In the genomic region with DNA sequence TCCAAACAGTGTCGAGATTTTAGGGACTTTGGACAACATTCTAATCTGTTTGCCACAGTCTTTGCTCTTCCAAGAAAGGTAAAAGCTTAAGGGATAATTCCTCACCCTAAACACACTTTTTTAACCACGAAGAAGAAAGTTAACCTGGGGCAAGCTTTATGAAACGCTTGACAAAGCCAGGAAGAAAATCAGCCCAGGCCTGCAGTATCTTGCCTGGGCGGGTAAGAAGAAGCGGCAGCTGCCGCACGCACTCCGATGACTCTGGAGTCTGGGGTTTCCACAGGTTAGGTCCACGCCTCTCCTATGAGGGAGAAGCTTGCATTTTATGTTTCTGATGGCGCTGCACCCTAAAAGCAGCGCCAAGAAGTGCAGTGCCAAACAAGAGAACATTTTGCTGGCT, we compare ENCODE assay signal across 20 mouse cellular contexts.
DNase-seq lines count a peak whose midpoint lies in the region; ATAC-seq lines count a peak whose summit lies in the region.
"Had no signal": no experiment of that assay in that cellular context is flagged by ENCODE, and none has a peak within 500 bp of the region (broad histone marks: within the 10 kb centered on the region; RNA-seq: fewer than 3 reads in every experiment).

No protein-coding gene starts in this region.

- peak overlapping the region; percentile 17; the same call in 1 of the 2 replicates for H3K27ac ChIP-seq in midbrain, embryonic 10.5 days (replicated peaks)
- no peak overlapping the region for H3K27ac ChIP-seq in midbrain, embryonic 15.5 days
- H3K27ac ChIP-seq in embryonic facial prominence, embryonic 10.5 days (replicated peaks) = peak overlapping the region; percentile 49
- 0 out of 2 replicates have a peak overlapping the region, but pooled peaks have one; percentile 19 for H3K27ac ChIP-seq in limb, embryonic 10.5 days
- H3K27ac ChIP-seq in stomach, embryonic 15.5 days = peak overlapping the region; percentile 49; the same call in 1 of the 2 replicates
- H3K27ac ChIP-seq: hindbrain, embryonic 14.5 days; intestine, embryonic 15.5 days had no signal

- H3K4me1 ChIP-seq in midbrain, embryonic 10.5 days = peaks cover 12% of the 10 kb centered on the region; the same call in 1 of the 2 replicates
- no peaks in the 10 kb centered on the region for H3K4me1 ChIP-seq in midbrain, embryonic 15.5 days
- H3K4me1 ChIP-seq in embryonic facial prominence, embryonic 10.5 days = peaks cover 12% of the 10 kb centered on the region; the same call in 1 of the 2 replicates
- no peaks in the 10 kb centered on the region for H3K4me1 ChIP-seq in limb, embryonic 10.5 days
- H3K4me1 ChIP-seq in stomach, embryonic 15.5 days = no peaks in the 10 kb centered on the region
- H3K4me1 ChIP-seq: intestine, embryonic 15.5 days had no signal

- H3K27me3 ChIP-seq in midbrain, embryonic 10.5 days (ENCODE audit: low read depth, poor library complexity, severe bottlenecking) = peaks cover 5% of the 10 kb centered on the region; the same call in 1 of the 2 replicates
- no peaks in the 10 kb centered on the region for H3K27me3 ChIP-seq in midbrain, embryonic 15.5 days (replicated peaks)
- no peaks in the 10 kb centered on the region; the same call in 1 of the 2 replicates for H3K27me3 ChIP-seq in embryonic facial prominence, embryonic 10.5 days (replicated peaks; ENCODE audit: low read depth, poor library complexity, severe bottlenecking)
- H3K27me3 ChIP-seq in limb, embryonic 10.5 days (ENCODE audit: low read depth, poor library complexity, severe bottlenecking) = 0 out of 2 replicates have a peak, but pooled peaks cover 5% of the 10 kb centered on the region
- no peaks in the 10 kb centered on the region for H3K27me3 ChIP-seq in stomach, embryonic 15.5 days (replicated peaks)
- H3K27me3 ChIP-seq: heart, embryonic 12.5 days; intestine, embryonic 15.5 days had no signal

- no peak overlapping the region for H3K4me3 ChIP-seq in midbrain, embryonic 10.5 days
- no peak overlapping the region for H3K4me3 ChIP-seq in midbrain, embryonic 15.5 days
- H3K4me3 ChIP-seq in embryonic facial prominence, embryonic 10.5 days = no peak overlapping the region
- H3K4me3 ChIP-seq in limb, embryonic 10.5 days = no peak overlapping the region
- no peak overlapping the region for H3K4me3 ChIP-seq in stomach, embryonic 15.5 days (replicated peaks)
- H3K4me3 ChIP-seq: heart, embryonic 12.5 days; intestine, embryonic 15.5 days had no signal

- 78% methylated on average over 11 of the region's 11 CpGs for WGBS in midbrain, embryonic 10.5 days
- 75% methylated on average over 11 of the region's 11 CpGs for WGBS in midbrain, embryonic 15.5 days
- WGBS in embryonic facial prominence, embryonic 10.5 days = 72% methylated on average over 11 of the region's 11 CpGs
- 74% methylated on average over 11 of the region's 11 CpGs for WGBS in limb, embryonic 10.5 days
- 70% methylated on average over 11 of the region's 11 CpGs for WGBS in stomach, embryonic 15.5 days

- no peak for ATAC-seq in midbrain, embryonic 15.5 days (replicated peaks)
- ATAC-seq in stomach, embryonic 15.5 days (ENCODE audit: insufficient read depth, low FRiP score, low read depth) = no peak
- ATAC-seq: forebrain, postnatal 0 days; intestine, embryonic 15.5 days had no signal

- no peak overlapping the region for H3K4me2 ChIP-seq in midbrain, embryonic 15.5 days
- no peak overlapping the region for H3K4me2 ChIP-seq in stomach, embryonic 15.5 days
- H3K4me2 ChIP-seq: heart, embryonic 12.5 days; hindbrain, embryonic 14.5 days; intestine, embryonic 15.5 days had no signal

- DNase-seq in midbrain, embryonic 10.5 days (ENCODE audit: low spot score) = no peak
- DNase-seq in embryonic facial prominence, embryonic 10.5 days (ENCODE audit: low spot score) = no peak
- DNase-seq in limb, embryonic 10.5 days (ENCODE audit: low spot score) = no peak
- no peak for DNase-seq in embryo, embryonic 10.5 days (ENCODE audit: low spot score)
- no peak for DNase-seq in spleen, postnatal 4 days (ENCODE audit: low spot score in 2 of 2)
- no peak for DNase-seq in layer of hippocampus, adult 11-12 months (ENCODE audit: low spot score)
- DNase-seq: adrenal gland, adult 8-10 months; cerebellum, postnatal 14 days; forebrain, postnatal 0 days; heart, postnatal 14 days; kidney, adult 9 months; kidney, postnatal 25 days; lung, adult 18-20 months; lung, postnatal 14 days; thymus, postnatal 14 days had no signal

- H3K36me3 ChIP-seq in midbrain, embryonic 10.5 days = no peaks in the 10 kb centered on the region
- H3K36me3 ChIP-seq in midbrain, embryonic 15.5 days (replicated peaks) = no peaks in the 10 kb centered on the region
- H3K36me3 ChIP-seq in embryonic facial prominence, embryonic 10.5 days (replicated peaks) = no peaks in the 10 kb centered on the region
- H3K36me3 ChIP-seq in limb, embryonic 10.5 days = no peaks in the 10 kb centered on the region
- H3K36me3 ChIP-seq in stomach, embryonic 15.5 days = no peaks in the 10 kb centered on the region
- H3K36me3 ChIP-seq: heart, embryonic 12.5 days; intestine, embryonic 15.5 days had no signal

- H3K9ac ChIP-seq in midbrain, embryonic 15.5 days = no peak overlapping the region
- no peak overlapping the region for H3K9ac ChIP-seq in stomach, embryonic 15.5 days
- H3K9ac ChIP-seq: forebrain, postnatal 0 days; heart, embryonic 12.5 days; hindbrain, embryonic 14.5 days; intestine, embryonic 15.5 days had no signal

- H3K9me3 ChIP-seq in midbrain, embryonic 10.5 days (replicated peaks) = no peaks in the 10 kb centered on the region
- no peaks in the 10 kb centered on the region for H3K9me3 ChIP-seq in midbrain, embryonic 15.5 days
- no peaks in the 10 kb centered on the region for H3K9me3 ChIP-seq in embryonic facial prominence, embryonic 10.5 days
- no peaks in the 10 kb centered on the region for H3K9me3 ChIP-seq in limb, embryonic 10.5 days (replicated peaks)
- H3K9me3 ChIP-seq in stomach, embryonic 15.5 days = no peaks in the 10 kb centered on the region
- H3K9me3 ChIP-seq: heart, embryonic 12.5 days; intestine, embryonic 15.5 days had no signal
